Mouse (Mus musculus) hindbrain, embryonic 12.5 days (tissue): ENCODE measurements at regions not wholly inside any gene's neighbourhood (a gene's known extent, or its start where the extent isn't known, plus 50 kb on each side); places are given as distances from the start of the nearest gene placed in this dataset.
"Not testable (repeated sequence)": the region's sequence is repeated elsewhere in the genome, so short reads cannot be mapped to it uniquely, and the experiment has no call there.

Source experiments
- ATAC-seq: fragments of 200-750 bp; cut with Nextera tagmentation; 2 replicates; pipeline ENCODE4 v1.8.0; 2017; ENCODE audit warnings: moderate TSS enrichment; ENCODE audit not compliant: low FRiP score
- H3K27ac ChIP-seq: fragments of 300-500 bp; sonication (generic); 2 replicates; pipeline ENCODE4 v1.5.1; 2016; ENCODE audit warnings: mild to moderate bottlenecking
- H3K27me3 ChIP-seq: fragments of 300-500 bp; sonication (generic); 2 replicates; pipeline ENCODE4 v1.6.1; 2016; ENCODE audit warnings: mild to moderate bottlenecking
- H3K36me3 ChIP-seq: fragments of 300-500 bp; sonication (generic); 2 replicates; pipeline ENCODE4 v1.6.1; 2016; ENCODE audit warnings: mild to moderate bottlenecking
- H3K4me1 ChIP-seq: fragments of 300-500 bp; sonication (generic); 2 replicates; pipeline ENCODE4 v1.6.1; 2016
- H3K4me2 ChIP-seq: fragments of 300-500 bp; sonication (generic); replicated peaks from 2 replicates; pipeline ENCODE4 v1.6.1; 2016; ENCODE audit warnings: mild to moderate bottlenecking
- H3K4me3 ChIP-seq: fragments of 300-500 bp; sonication (generic); 2 replicates; pipeline ENCODE4 v1.5.1; 2016; ENCODE audit warnings: mild to moderate bottlenecking
- H3K9ac ChIP-seq: fragments of 300-500 bp; sonication (generic); 2 replicates; pipeline ENCODE4 v1.6.1; 2016; ENCODE audit warnings: mild to moderate bottlenecking, moderate library complexity
- H3K9me3 ChIP-seq: fragments of 300-500 bp; sonication (generic); replicated peaks from 2 replicates; pipeline ENCODE4 v1.6.1; 2016; ENCODE audit warnings: mild to moderate bottlenecking
- WGBS: fragments of 180-500 bp; shearing (Covaris S2); methylation state at CpG from one replicate; pipeline ENCODE4 v1.1.7; 2016; 5-methylcytosine and 5-hydroxymethylcytosine counted together

DNA sequence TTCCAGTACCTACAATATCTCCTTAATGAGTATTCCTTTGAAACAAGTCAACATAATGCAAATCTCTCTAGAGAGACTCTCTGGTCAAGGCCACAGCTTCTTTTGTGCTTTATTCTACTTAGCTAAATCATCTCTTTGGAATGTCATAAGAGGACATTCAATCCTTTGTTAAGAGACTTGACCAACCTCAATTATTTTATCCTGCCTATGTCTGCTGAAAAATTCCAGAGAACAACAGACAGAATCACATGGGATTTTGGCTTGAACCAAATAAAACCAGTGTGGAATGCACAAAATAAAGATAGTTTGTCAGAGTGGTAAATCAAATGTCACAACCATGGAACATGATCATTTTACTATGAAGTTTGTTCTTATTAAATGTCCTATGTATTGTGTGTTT, 3557.8 kb downstream of the 9330182O14Rik start:
- H3K9ac ChIP-seq, H3K9me3 ChIP-seq, H3K4me2 ChIP-seq, ATAC-seq, H3K36me3 ChIP-seq, H3K27me3 ChIP-seq, H3K4me1 ChIP-seq, H3K4me3 ChIP-seq, H3K27ac ChIP-seq: not testable (repeated sequence)

DNA sequence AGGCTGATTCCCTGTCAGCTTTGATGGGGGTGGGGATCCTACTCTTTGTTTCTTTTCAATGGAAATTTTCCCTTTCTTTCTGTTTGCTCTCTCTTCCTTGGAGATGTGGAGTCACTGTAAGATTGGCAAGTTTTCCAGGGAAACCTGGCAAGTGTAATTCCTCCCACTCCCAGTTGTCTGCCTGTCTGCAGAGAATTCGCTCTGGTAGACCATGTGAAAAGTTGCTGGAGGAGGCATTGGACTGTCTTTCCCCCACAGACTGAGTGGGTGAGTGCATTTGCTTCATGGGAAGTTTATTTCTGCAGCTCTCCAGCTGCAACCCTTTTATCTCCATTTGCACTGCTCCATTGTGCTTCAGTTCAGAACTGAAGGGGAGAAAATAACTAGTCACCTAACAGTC, 3561.3 kb downstream of the 9330182O14Rik start:
- WGBS: 48% methylated on average over 1 of the region's 1 CpGs
- Histone ChIP-seq H3K27ac (no peak overlapping the region), H3K4me3 (no peak overlapping the region), H3K4me1 (no peaks in the 10 kb centered on the region), H3K27me3 (no peaks in the 10 kb centered on the region), H3K9ac (no peak overlapping the region), H3K9me3 (no peaks in the 10 kb centered on the region), H3K36me3 (no peaks in the 10 kb centered on the region), H3K4me2 (no peak overlapping the region)
- no peak for ATAC-seq

DNA sequence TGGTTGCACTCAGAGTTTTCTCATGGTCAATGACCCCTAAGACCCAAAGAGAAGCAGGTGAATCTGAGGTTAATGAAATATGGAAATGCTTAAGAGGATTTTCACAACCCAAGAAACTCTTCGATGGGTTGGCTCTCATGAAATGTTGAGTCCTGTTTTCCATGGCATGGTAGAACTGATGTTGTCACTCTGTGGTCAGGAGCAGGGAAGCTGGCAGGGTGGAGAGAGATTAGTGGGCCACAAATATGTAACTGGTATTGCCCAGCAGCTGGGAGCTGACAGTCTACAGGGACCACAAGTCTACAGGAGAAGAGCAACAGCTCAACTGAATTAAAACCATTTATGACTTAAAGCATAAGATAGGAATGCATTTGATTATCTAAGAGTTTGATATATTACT, 3582.9 kb downstream of the 9330182O14Rik start:
- no peak overlapping the region for H3K9ac ChIP-seq
- no peak overlapping the region for H3K4me3 ChIP-seq
- H3K4me1 ChIP-seq: no peaks in the 10 kb centered on the region
- H3K9me3 ChIP-seq: no peaks in the 10 kb centered on the region
- H3K27me3 ChIP-seq: no peaks in the 10 kb centered on the region
- ATAC-seq: no peak
- H3K27ac ChIP-seq: no peak overlapping the region
- no peak overlapping the region for H3K4me2 ChIP-seq
- H3K36me3 ChIP-seq: no peaks in the 10 kb centered on the region
- WGBS: 94% methylated on average over 1 of the region's 1 CpGs

DNA sequence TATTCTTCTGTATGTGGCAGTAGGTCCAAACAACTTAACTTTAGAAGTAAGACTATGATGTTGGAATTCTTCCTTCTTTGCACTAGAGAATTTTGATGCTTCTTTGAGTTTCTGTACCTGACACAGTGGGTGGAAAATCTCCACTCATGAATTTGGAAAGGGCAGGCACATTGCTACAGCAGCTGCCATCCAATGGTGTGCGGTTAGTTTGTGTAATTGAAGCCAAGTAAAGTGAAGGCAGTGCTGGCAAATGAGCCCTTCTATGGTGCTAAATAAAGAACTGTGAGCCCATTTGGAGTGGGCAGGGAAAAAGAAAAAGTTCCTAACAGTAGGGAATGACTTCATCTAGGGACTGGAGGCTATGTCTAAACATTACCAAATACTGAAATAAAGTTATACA, 3583.4 kb downstream of the 9330182O14Rik start:
- no peak overlapping the region for H3K9ac ChIP-seq
- H3K9me3 ChIP-seq: no peaks in the 10 kb centered on the region
- no peaks in the 10 kb centered on the region for H3K36me3 ChIP-seq
- 97% methylated on average over 1 of the region's 1 CpGs for WGBS
- H3K4me2 ChIP-seq: no peak overlapping the region
- no peak for ATAC-seq
- no peaks in the 10 kb centered on the region for H3K4me1 ChIP-seq
- no peaks in the 10 kb centered on the region for H3K27me3 ChIP-seq
- no peak overlapping the region for H3K4me3 ChIP-seq
- H3K27ac ChIP-seq: no peak overlapping the region

DNA sequence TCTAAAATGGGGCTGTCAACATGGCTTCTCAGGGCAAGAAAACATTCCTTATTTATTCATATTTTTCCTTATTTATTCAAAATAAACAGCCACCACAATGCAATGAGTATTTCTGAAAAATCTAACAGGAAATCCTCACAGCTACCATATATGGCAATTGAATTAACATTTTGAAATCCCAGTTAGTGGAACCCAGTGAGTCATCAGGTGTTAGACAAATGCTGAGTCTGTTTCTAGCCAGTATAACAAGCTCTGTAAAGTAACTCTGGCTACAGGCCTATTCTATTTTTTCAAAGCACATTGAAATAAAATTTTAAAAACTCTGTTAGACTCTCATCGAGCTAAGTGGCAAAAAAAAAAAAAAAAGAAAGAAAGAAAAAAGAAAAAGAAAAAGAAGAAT, 3586.8 kb downstream of the 9330182O14Rik start:
- ATAC-seq: no peak
- 81% methylated on average over 1 of the region's 1 CpGs for WGBS
- no peak overlapping the region for H3K9ac ChIP-seq
- H3K4me2 ChIP-seq: no peak overlapping the region
- H3K27ac ChIP-seq: no peak overlapping the region
- H3K9me3 ChIP-seq: no peaks in the 10 kb centered on the region
- no peaks in the 10 kb centered on the region for H3K36me3 ChIP-seq
- H3K27me3 ChIP-seq: no peaks in the 10 kb centered on the region
- H3K4me3 ChIP-seq: no peak overlapping the region
- H3K4me1 ChIP-seq: no peaks in the 10 kb centered on the region

DNA sequence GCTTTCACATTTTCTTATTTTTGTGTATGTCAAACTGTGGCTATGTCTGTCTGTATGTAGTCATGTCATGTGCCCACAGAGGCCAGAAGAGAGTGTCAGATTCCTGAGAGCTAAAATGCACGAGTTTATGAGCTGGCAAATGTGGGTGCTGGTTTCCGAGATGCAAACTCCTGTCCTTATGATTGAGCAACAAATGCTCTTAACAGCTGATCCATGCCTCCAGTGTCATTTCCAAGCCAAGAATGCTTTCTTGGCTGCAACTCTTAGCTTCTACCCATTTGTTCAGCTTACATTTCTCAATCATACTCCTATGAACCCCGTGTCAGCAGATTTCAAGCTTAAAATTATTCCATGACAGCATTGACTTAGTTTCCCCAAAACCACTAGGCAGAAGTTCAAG, 3601.5 kb downstream of the 9330182O14Rik start:
- H3K4me2 ChIP-seq: no peak overlapping the region
- no peak for ATAC-seq
- no peaks in the 10 kb centered on the region for H3K27me3 ChIP-seq
- no peak overlapping the region for H3K4me3 ChIP-seq
- H3K27ac ChIP-seq: no peak overlapping the region
- H3K9ac ChIP-seq: no peak overlapping the region
- no peaks in the 10 kb centered on the region for H3K4me1 ChIP-seq
- H3K9me3 ChIP-seq: no peaks in the 10 kb centered on the region
- no peaks in the 10 kb centered on the region for H3K36me3 ChIP-seq
- 88% methylated on average over 3 of the region's 3 CpGs for WGBS

DNA sequence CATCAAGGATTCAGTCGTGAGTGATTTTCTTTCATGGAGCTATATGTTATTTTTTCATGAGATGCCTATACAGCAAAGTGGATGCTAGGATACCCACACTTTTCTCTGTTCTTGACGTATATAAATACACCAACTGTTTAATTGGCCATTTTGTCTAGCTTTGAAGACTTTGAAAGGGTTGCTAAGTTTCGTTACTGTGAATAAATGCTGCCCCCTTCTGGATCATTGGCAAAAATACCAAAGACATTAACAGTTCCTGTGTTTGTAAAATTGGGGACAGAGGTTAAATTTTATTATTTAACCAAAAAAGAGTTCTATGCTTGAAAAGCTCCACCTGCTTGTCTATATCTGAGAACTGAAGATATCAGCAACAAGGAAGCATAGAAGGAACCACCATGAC, 3624.1 kb downstream of the 9330182O14Rik start:
- no peaks in the 10 kb centered on the region for H3K36me3 ChIP-seq
- no peaks in the 10 kb centered on the region for H3K27me3 ChIP-seq
- no peaks in the 10 kb centered on the region for H3K4me1 ChIP-seq
- WGBS: 27% methylated on average over 3 of the region's 3 CpGs
- no peaks in the 10 kb centered on the region for H3K9me3 ChIP-seq
- no peak overlapping the region for H3K4me3 ChIP-seq
- no peak overlapping the region for H3K4me2 ChIP-seq
- no peak overlapping the region for H3K27ac ChIP-seq
- H3K9ac ChIP-seq: no peak overlapping the region
- no peak for ATAC-seq

DNA sequence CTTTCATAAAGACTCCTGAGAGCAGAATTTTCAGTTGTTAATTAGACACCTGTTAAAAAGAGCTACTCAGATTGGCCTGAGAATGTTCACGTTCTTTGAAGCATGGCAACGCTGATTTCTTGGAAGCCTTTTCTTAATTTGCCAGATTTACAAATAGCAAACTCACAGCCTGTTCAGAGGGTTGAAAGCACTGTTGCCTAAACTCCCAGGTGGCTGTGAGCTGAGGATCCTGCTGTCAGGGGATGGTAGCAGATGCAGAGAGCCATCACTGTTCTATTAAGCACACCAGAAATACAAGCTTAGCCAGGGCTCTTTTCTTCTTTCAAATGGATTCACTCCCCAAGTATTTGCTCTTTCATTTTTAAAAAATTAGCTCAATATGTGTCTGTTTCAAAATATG, 3630.4 kb downstream of the 9330182O14Rik start:
- Histone ChIP-seq H3K9ac (no peak overlapping the region), H3K9me3 (no peaks in the 10 kb centered on the region), H3K36me3 (no peaks in the 10 kb centered on the region), H3K4me1 (no peaks in the 10 kb centered on the region), H3K4me3 (no peak overlapping the region), H3K27me3 (no peaks in the 10 kb centered on the region), H3K4me2 (no peak overlapping the region), H3K27ac (no peak overlapping the region)
- no peak for ATAC-seq
- 91% methylated on average over 2 of the region's 2 CpGs for WGBS

DNA sequence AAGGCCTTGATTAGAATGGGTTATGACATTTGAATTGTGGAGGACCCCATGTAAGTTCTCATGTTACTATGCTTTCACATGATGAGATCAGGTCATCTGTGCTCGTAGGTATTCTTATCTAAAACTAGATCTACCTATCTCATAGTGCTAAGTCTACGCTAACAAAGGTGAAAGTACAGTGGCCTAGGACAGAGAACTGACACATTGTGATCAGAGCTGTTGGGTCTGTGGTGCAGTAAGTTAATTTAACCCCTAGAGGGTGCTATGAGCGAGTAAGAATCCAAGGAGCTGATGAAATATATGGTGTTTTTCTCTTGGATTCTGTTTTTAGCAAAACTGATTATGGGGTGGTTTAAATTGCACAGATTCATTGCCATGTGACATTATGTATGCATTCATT, 3638.6 kb downstream of the 9330182O14Rik start:
- Histone ChIP-seq H3K27ac (no peak overlapping the region), H3K4me1 (no peaks in the 10 kb centered on the region), H3K36me3 (no peaks in the 10 kb centered on the region), H3K4me2 (no peak overlapping the region), H3K9me3 (no peaks in the 10 kb centered on the region), H3K27me3 (no peaks in the 10 kb centered on the region), H3K4me3 (no peak overlapping the region), H3K9ac (no peak overlapping the region)
- WGBS: 40% methylated on average over 3 of the region's 3 CpGs
- peak; percentile 52; the same call in 1 of the 2 replicates for ATAC-seq

DNA sequence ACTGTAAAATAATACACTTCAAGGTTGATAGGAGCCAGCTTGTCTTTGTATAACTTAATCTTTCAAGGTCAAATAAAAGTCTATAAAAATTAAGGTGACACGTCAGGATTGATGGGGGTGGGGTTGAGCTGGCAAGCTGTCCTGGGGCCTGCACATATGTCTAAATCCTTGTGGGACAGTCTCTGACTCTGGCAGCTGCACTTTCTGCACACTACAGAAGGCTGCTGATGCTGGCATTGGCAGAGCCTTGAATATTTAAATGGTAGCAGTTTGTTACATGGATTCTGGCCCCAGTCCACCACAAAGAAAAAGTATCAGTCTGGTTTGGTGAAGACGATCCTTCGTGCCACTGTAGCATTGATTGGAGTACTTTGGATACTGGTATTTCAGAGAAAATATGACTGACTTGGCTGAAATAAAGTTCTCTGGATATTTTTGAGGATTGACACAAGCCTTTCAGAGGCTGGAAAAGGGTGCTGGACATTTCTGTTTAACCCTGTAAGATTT, 3648.0 kb downstream of the 9330182O14Rik start:
- 90% methylated on average over 3 of the region's 3 CpGs for WGBS

DNA sequence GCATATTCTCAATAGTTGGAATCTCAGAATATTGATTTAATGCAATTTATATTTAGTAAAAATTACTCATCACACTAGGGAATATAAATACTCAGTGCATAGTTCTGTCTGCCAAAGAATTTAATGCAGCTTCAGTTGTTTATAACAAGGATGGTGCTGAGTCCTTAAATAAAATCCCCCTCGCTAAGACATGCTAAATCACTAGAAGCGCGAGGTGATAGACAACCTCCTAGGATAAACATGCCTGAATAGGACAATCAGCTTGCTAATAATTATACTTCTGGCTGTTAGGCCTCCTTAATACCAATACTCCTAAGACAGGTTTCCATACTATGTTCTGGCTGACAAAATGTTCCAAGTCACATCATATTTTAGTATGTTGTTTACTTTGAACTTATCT, 3650.0 kb downstream of the 9330182O14Rik start:
- Histone ChIP-seq H3K9me3 (no peaks in the 10 kb centered on the region), H3K9ac (no peak overlapping the region), H3K27me3 (no peaks in the 10 kb centered on the region), H3K4me1 (no peaks in the 10 kb centered on the region), H3K36me3 (no peaks in the 10 kb centered on the region), H3K4me3 (no peak overlapping the region), H3K4me2 (no peak overlapping the region), H3K27ac (no peak overlapping the region)
- no peak for ATAC-seq
- WGBS: 94% methylated on average over 3 of the region's 3 CpGs

More for the DNA sequence above, 3648.0 kb downstream of the 9330182O14Rik start:
- H3K9me3 ChIP-seq, H3K4me3 ChIP-seq, H3K36me3 ChIP-seq, H3K27me3 ChIP-seq, H3K9ac ChIP-seq, H3K27ac ChIP-seq, ATAC-seq, H3K4me1 ChIP-seq, H3K4me2 ChIP-seq: not testable (repeated sequence)

DNA sequence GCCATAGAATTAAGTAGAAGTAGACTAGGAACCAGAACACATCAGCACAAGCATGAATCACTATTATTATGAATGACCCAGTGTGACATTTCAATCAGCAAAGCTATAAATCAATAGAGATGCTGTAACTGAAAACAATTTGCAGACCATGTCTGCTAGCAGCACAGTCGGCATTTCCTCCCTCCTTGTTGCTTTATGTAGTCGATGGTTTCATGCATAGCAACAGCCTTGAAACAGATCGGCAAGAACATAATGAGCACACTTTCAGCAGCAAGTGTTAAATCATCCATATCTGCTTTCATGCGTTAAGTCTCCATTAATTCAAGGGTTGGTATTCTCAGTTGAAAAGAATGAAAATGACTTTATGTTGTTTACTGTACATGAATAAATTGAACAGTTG, 3669.2 kb downstream of the 9330182O14Rik start:
- no peaks in the 10 kb centered on the region for H3K27me3 ChIP-seq
- H3K9me3 ChIP-seq: no peaks in the 10 kb centered on the region
- no peaks in the 10 kb centered on the region for H3K4me1 ChIP-seq
- H3K4me3 ChIP-seq: no peak overlapping the region
- 40% methylated on average over 4 of the region's 4 CpGs for WGBS
- no peak overlapping the region for H3K27ac ChIP-seq
- H3K9ac ChIP-seq: no peak overlapping the region
- ATAC-seq: no peak
- no peak overlapping the region for H3K4me2 ChIP-seq
- no peaks in the 10 kb centered on the region for H3K36me3 ChIP-seq
